8 mouse cellular contexts compared by ENCODE assay signal in genomic region chr1:55028512-55029249, GRCm38 (mm10). TPM values are rescaled to one million over a fixed set of nuclear protein-coding genes. Genes with fewer than 3 reads are reported as not detected.
DNase-seq lines count a peak whose midpoint lies in the region; ATAC-seq and TF ChIP-seq lines count a peak whose summit lies in the region.

No protein-coding gene starts in this region.

- H3K4me3 ChIP-seq in kidney, postnatal 0 days (replicated peaks; ENCODE audit: low read depth, low read length), result no peak overlapping the region
- no peak overlapping the region for H3K4me3 ChIP-seq in heart, embryonic 10.5 days
- H3K4me3 ChIP-seq in lung, embryonic 16.5 days (ENCODE audit: low read length), result no peak overlapping the region

- H3K9ac ChIP-seq in kidney, postnatal 0 days (ENCODE audit: low read depth, low read length), result no peak overlapping the region
- peak overlapping the region; percentile 39 for H3K9ac ChIP-seq in lung, embryonic 16.5 days (ENCODE audit: low read length)

- 76% methylated on average over 11 of the region's 11 CpGs for WGBS in kidney, postnatal 0 days
- WGBS in heart, embryonic 10.5 days, result 68% methylated on average over 11 of the region's 11 CpGs
- WGBS in lung, embryonic 16.5 days, result 72% methylated on average over 11 of the region's 11 CpGs

- no peak overlapping the region for H3K27ac ChIP-seq in kidney, postnatal 0 days
- peak overlapping the region; percentile 42; the same call in 1 of the 2 replicates for H3K27ac ChIP-seq in heart, embryonic 10.5 days
- H3K27ac ChIP-seq in lung, embryonic 16.5 days (ENCODE audit: low read length), result 0 out of 2 replicates have a peak overlapping the region, but pooled peaks have one; percentile 8

- no peak for TF ChIP-seq CTCF in kidney, postnatal 0 days (IDR thresholded peaks at IDR 0.05; ENCODE audit: low read depth)

- no peaks in the 10 kb centered on the region for H3K27me3 ChIP-seq in kidney, postnatal 0 days (ENCODE audit: insufficient read depth, low read length)
- no peaks in the 10 kb centered on the region for H3K27me3 ChIP-seq in heart, embryonic 10.5 days (ENCODE audit: insufficient read depth, poor library complexity, severe bottlenecking)
- H3K27me3 ChIP-seq in lung, embryonic 16.5 days (ENCODE audit: control insufficient read depth, insufficient read depth, low read depth, low read length), result no peaks in the 10 kb centered on the region

- H3K9me3 ChIP-seq in kidney, postnatal 0 days (replicated peaks; ENCODE audit: low read length), result no peaks in the 10 kb centered on the region
- no peaks in the 10 kb centered on the region for H3K9me3 ChIP-seq in heart, embryonic 10.5 days
- H3K9me3 ChIP-seq in lung, embryonic 16.5 days (ENCODE audit: control insufficient read depth, low read length), result no peaks in the 10 kb centered on the region

- DNase-seq in kidney, postnatal 0 days (ENCODE audit: low spot score), result peak; percentile 28
- DNase-seq in kidney, adult 18-20 months, result no peak
- DNase-seq in heart, embryonic 10.5 days (ENCODE audit: low spot score), result no peak
- DNase-seq in thymus, postnatal 0 days (ENCODE audit: low spot score), result peak; percentile 64
- DNase-seq in adrenal gland, postnatal 10 days, result no peak
- DNase-seq in embryo, embryonic 10 days (ENCODE audit: low spot score), result no peak
- no peak for DNase-seq in cerebellum, adult 11-12 months

- H3K36me3 ChIP-seq in kidney, postnatal 0 days (ENCODE audit: insufficient read depth, low read length), result no peaks in the 10 kb centered on the region
- 0 out of 2 replicates have a peak, but pooled peaks cover 5% of the 10 kb centered on the region for H3K36me3 ChIP-seq in heart, embryonic 10.5 days
- no peaks in the 10 kb centered on the region for H3K36me3 ChIP-seq in lung, embryonic 16.5 days (ENCODE audit: control insufficient read depth, insufficient read depth, low read length)

- ATAC-seq in kidney, postnatal 0 days (replicated peaks; ENCODE audit: low FRiP score, low read depth), result no peak
- ATAC-seq in lung, embryonic 16.5 days (ENCODE audit: low read depth), result no peak

- H3K4me2 ChIP-seq in kidney, postnatal 0 days (ENCODE audit: low read length), result no peak overlapping the region
- H3K4me2 ChIP-seq in lung, embryonic 16.5 days (ENCODE audit: low read depth, low read length), result peak overlapping the region; percentile 34

- no peaks in the 10 kb centered on the region for H3K4me1 ChIP-seq in kidney, postnatal 0 days (replicated peaks; ENCODE audit: insufficient read depth, low read length)
- no peaks in the 10 kb centered on the region; the same call in 1 of the 2 replicates for H3K4me1 ChIP-seq in heart, embryonic 10.5 days
- H3K4me1 ChIP-seq in lung, embryonic 16.5 days (replicated peaks; ENCODE audit: control insufficient read depth, insufficient read depth, low read length), result peaks cover 7% of the 10 kb centered on the region

RNA-seq across cellular contexts. Expression of gene Sf3b1, which starts 1.4 kb away (rescaled TPM):
- polyA plus RNA-seq in kidney, postnatal 0 days (2015; fragmentation: Nextera tagmentation; extraction: Ambion mirVana), result 271 and 294 TPM in 2 replicates
- 192 and 232 TPM in 2 replicates for polyA plus RNA-seq in heart, embryonic 10.5 days (2016; fragmentation: Nextera tagmentation; extraction: Ambion mirVana)
- polyA plus RNA-seq in lung, embryonic 16.5 days (2015; fragmentation: Nextera tagmentation; extraction: Ambion mirVana), result 293 and 321 TPM in 2 replicates
- 390 and 430 TPM in 2 replicates for polyA plus RNA-seq in thymus, postnatal 0 days (2015; fragmentation: Nextera tagmentation; extraction: Ambion mirVana)
- total RNA-seq in adrenal gland, postnatal 10 days (2021), result 100 to 1,000 TPM; 117 to 148 TPM

RNA-seq across cellular contexts. Expression of gene Coq10b, which starts 23.9 kb away (rescaled TPM):
- polyA plus RNA-seq in kidney, postnatal 0 days (2015; fragmentation: Nextera tagmentation; extraction: Ambion mirVana), result 23.9 and 25.5 TPM in 2 replicates
- polyA plus RNA-seq in heart, embryonic 10.5 days (2016; fragmentation: Nextera tagmentation; extraction: Ambion mirVana), result 24.1 and 26.6 TPM in 2 replicates
- 18.0 and 19.2 TPM in 2 replicates for polyA plus RNA-seq in lung, embryonic 16.5 days (2015; fragmentation: Nextera tagmentation; extraction: Ambion mirVana)
- 18.6 and 19.9 TPM in 2 replicates for polyA plus RNA-seq in thymus, postnatal 0 days (2015; fragmentation: Nextera tagmentation; extraction: Ambion mirVana)
- total RNA-seq in adrenal gland, postnatal 10 days (2021), result 10 to 100 TPM; 35.7 to 82.2 TPM

RNA-seq across cellular contexts. Expression of gene Hspe1, which starts 59.3 kb away (rescaled TPM):
- 528 and 576 TPM in 2 replicates for polyA plus RNA-seq in kidney, postnatal 0 days (2015; fragmentation: Nextera tagmentation; extraction: Ambion mirVana)
- 474 and 598 TPM in 2 replicates for polyA plus RNA-seq in heart, embryonic 10.5 days (2016; fragmentation: Nextera tagmentation; extraction: Ambion mirVana)
- polyA plus RNA-seq in lung, embryonic 16.5 days (2015; fragmentation: Nextera tagmentation; extraction: Ambion mirVana), result 245 and 281 TPM in 2 replicates
- polyA plus RNA-seq in thymus, postnatal 0 days (2015; fragmentation: Nextera tagmentation; extraction: Ambion mirVana), result 316 and 385 TPM in 2 replicates
- total RNA-seq in adrenal gland, postnatal 10 days (2021), result 100 to 1,000 TPM; 366 to 527 TPM

RNA-seq across cellular contexts. Expression of gene Hspd1, which starts 59.4 kb away (rescaled TPM):
- polyA plus RNA-seq in kidney, postnatal 0 days (2015; fragmentation: Nextera tagmentation; extraction: Ambion mirVana), result 315 and 358 TPM in 2 replicates
- 650 and 681 TPM in 2 replicates for polyA plus RNA-seq in heart, embryonic 10.5 days (2016; fragmentation: Nextera tagmentation; extraction: Ambion mirVana)
- polyA plus RNA-seq in lung, embryonic 16.5 days (2015; fragmentation: Nextera tagmentation; extraction: Ambion mirVana), result 253 and 283 TPM in 2 replicates
- 258 and 291 TPM in 2 replicates for polyA plus RNA-seq in thymus, postnatal 0 days (2015; fragmentation: Nextera tagmentation; extraction: Ambion mirVana)
- 100 to 1,000 TPM; 724 to 915 TPM for total RNA-seq in adrenal gland, postnatal 10 days (2021)

Comparison
In these comparisons a context has a peak if more than half of its experiments do, and no peak if none do; other contexts are left out.
1. DNase-seq: peak in kidney, postnatal 0 days (single experiment) and thymus, postnatal 0 days (single experiment); none in kidney, adult 18-20 months (single experiment), heart, embryonic 10.5 days (single experiment), adrenal gland, postnatal 10 days (single experiment), embryo, embryonic 10 days (single experiment) and cerebellum, adult 11-12 months (single experiment).